Mouse (Mus musculus): ENCODE results near the gene Ifitm6. TPM values are rescaled to one million over a fixed set of nuclear protein-coding genes. Genes with fewer than 3 reads are reported as not detected.

Ifitm6 gene
- polyA plus RNA-seq, 1 experiment from 2014 or later = 1.5 TPM

- Histone ChIP-seq H3K36me3 (ENCODE audit: insufficient read depth, low read length) (no peaks in the 10 kb centered on the region), H3K4me3 (ENCODE audit: low read length) (no peak overlapping the region), H3K27me3 (ENCODE audit: insufficient read depth, low read length) (no peaks in the 10 kb centered on the region), H3K4me1 (ENCODE audit: insufficient read depth, low read length) (peaks cover 26% of the 10 kb centered on the region), H3K27ac (ENCODE audit: low read length) (peak overlapping the region; percentile 83), H3K4me2 (replicated peaks; ENCODE audit: low read depth, low read length) (no peak overlapping the region), H3K9me3 (ENCODE audit: low read length) (no peaks in the 10 kb centered on the region), H3K9ac (replicated peaks; ENCODE audit: low read length) (peak overlapping the region; percentile 71; the same call in 1 of the 2 replicates)
- ATAC-seq (ENCODE audit: low FRiP score, low TSS enrichment) = no peak
- 85% methylated on average over 7 of the region's 7 CpGs for WGBS
These were observed 6.4 kb downstream of the Ifitm6 start for GRCm38 (mm10) chr7:141011238-141011770.

DNA sequence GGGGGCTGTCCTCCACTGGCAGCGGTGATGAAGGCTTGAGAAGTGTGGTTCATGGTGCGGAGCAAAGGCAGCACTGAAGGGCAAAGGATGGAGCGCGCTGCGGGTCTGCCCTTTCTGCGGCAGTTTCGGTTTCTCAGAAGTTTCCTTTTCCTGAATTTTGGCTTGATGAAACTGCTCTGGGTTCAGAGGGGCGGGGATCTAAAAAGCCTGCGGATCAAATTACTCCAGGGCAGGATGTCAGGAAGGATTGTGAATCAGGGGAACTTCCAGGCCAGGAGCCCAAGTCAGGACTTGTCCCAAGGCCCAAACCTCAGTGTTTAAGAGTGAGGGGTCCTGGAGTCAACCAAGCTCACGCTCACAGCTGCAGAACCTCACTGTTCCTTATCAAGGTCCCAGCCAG lies 7.1 kb downstream of the Ifitm6 start, which contains the start of gene Ifitm3:
TSS of gene Ifitm3 (minus strand) at position 178 of the 400 bp plus-strand sequence.
- H3K9me3 ChIP-seq (ENCODE audit: low read length) = no peaks in the 10 kb centered on the region
- H3K4me3 ChIP-seq (ENCODE audit: low read length) = peak within 1 kb of the TSS; percentile 58
- 3% methylated on average over 10 of the region's 10 CpGs for whole genome bisulfite sequencing
- peaks cover 26% of the 10 kb centered on the region for H3K4me1 ChIP-seq (ENCODE audit: insufficient read depth, low read length)
- peak within 1 kb of the TSS; percentile 83 for H3K27ac ChIP-seq (ENCODE audit: low read length)
- peak within 1 kb of the TSS; percentile 71 for H3K9ac ChIP-seq (replicated peaks; ENCODE audit: low read length)
- no peaks in the 10 kb centered on the region for H3K36me3 ChIP-seq (ENCODE audit: insufficient read depth, low read length)
- H3K4me2 ChIP-seq (replicated peaks; ENCODE audit: low read depth, low read length) = peak within 1 kb of the TSS; percentile 59
- H3K27me3 ChIP-seq (ENCODE audit: insufficient read depth, low read length) = no peaks in the 10 kb centered on the region
- peak; percentile 21 for ATAC-seq (ENCODE audit: low FRiP score, low TSS enrichment)

DNA sequence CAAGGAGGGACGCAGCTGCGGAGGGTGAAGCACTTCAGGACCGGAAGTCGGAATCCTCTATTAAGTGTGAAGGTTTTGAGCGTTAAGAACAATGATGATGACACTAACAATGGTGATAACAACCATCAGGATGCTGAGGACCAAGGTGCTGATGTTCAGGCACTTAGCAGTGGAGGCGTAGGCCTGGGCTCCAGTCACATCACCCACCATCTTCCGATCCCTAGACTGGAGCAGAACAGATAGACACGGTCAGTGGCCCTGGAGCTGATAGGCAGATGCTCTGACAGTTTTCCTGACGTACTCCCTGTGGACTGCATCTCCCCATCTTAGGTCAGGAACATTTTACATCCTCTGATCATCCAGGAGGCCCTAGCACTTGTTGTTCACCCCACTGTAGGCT lies 8.1 kb downstream of the Ifitm6 start:
- Histone ChIP-seq H3K4me1 (ENCODE audit: insufficient read depth, low read length) (peaks cover 26% of the 10 kb centered on the region), H3K27me3 (ENCODE audit: insufficient read depth, low read length) (no peaks in the 10 kb centered on the region), H3K9ac (replicated peaks; ENCODE audit: low read length) (peak overlapping the region; percentile 71; the same call in 1 of the 2 replicates), H3K27ac (ENCODE audit: low read length) (0 out of 2 replicates have a peak overlapping the region, but pooled peaks have one; percentile 83), H3K4me2 (replicated peaks; ENCODE audit: low read depth, low read length) (peak overlapping the region; percentile 59), H3K9me3 (ENCODE audit: low read length) (no peaks in the 10 kb centered on the region), H3K36me3 (ENCODE audit: insufficient read depth, low read length) (no peaks in the 10 kb centered on the region), H3K4me3 (ENCODE audit: low read length) (peak overlapping the region; percentile 58)
- ATAC-seq (ENCODE audit: low FRiP score, low TSS enrichment) = no peak
- 84% methylated on average over 9 of the region's 9 CpGs for WGBS

DNA sequence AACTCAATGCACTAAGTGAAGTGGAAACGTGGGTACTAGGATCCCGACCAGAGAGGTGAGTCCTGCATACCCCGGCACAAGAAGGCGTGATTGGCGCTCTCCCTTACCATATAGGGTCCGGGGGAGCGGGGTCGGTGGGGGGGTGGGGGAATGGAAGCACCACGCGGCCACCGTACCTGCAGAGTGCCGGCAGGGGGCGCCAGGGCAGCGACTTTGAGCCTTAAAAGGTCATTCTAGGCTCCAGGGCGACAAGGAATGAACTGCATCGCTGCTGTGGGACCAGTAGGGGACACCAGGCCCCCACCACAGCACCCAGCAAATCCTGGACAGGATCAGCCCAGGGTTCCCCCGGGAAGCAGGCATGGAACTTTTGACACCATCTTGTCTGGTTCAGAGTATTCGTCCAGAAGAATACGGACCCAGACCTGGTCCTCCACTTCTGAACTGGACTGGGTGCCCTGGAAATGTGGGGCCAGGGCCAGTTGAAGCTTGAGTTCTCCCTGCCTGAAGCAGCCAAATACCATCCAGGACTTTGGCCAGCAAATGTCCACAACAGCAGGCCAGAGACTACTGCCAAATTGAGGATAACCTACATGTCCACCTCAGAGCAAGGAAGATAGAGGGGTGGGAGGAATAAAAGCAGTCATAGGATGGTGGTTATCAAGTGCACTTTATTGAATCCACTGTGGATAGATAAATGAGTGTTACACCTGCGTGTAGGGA lies 8.6 kb downstream of the Ifitm6 start:
- no peaks in the 10 kb centered on the region for H3K36me3 ChIP-seq (ENCODE audit: insufficient read depth, low read length)
- peak overlapping the region; percentile 58 for H3K4me3 ChIP-seq (ENCODE audit: low read length)
- H3K27me3 ChIP-seq (ENCODE audit: insufficient read depth, low read length) = no peaks in the 10 kb centered on the region
- peaks cover 26% of the 10 kb centered on the region for H3K4me1 ChIP-seq (ENCODE audit: insufficient read depth, low read length)
- no peaks in the 10 kb centered on the region for H3K9me3 ChIP-seq (ENCODE audit: low read length)
- 8% methylated on average over 20 of the region's 20 CpGs for WGBS
- peak overlapping the region; percentile 17; the same call in 1 of the 2 replicates for H3K27ac ChIP-seq (ENCODE audit: low read length)
- peak; percentile 86 for ATAC-seq (ENCODE audit: low FRiP score, low TSS enrichment)
- no peak overlapping the region; the same call in 1 of the 2 replicates for H3K9ac ChIP-seq (replicated peaks; ENCODE audit: low read length)
- peak overlapping the region; percentile 59 for H3K4me2 ChIP-seq (replicated peaks; ENCODE audit: low read depth, low read length)

GRCm38 (mm10) chr7:141008312-141008761 lies 9.4 kb downstream of the Ifitm6 start:
- Histone ChIP-seq H3K4me1 (ENCODE audit: insufficient read depth, low read length) (peaks cover 26% of the 10 kb centered on the region), H3K9ac (replicated peaks; ENCODE audit: low read length) (no peak overlapping the region), H3K4me3 (ENCODE audit: low read length) (peak overlapping the region; percentile 58), H3K27ac (ENCODE audit: low read length) (no peak overlapping the region), H3K9me3 (ENCODE audit: low read length) (no peaks in the 10 kb centered on the region), H3K4me2 (replicated peaks; ENCODE audit: low read depth, low read length) (peak overlapping the region; percentile 59), H3K27me3 (ENCODE audit: insufficient read depth, low read length) (no peaks in the 10 kb centered on the region), H3K36me3 (ENCODE audit: insufficient read depth, low read length) (no peaks in the 10 kb centered on the region)
- ATAC-seq (ENCODE audit: low FRiP score, low TSS enrichment) = peak; percentile 35; the same call in 1 of the 2 replicates
- WGBS = 8% methylated on average over 7 of the region's 7 CpGs

GRCm38 (mm10) chr7:141006914-141007313 lies 10.8 kb downstream of the Ifitm6 start:
- H3K9ac ChIP-seq (replicated peaks; ENCODE audit: low read length) = no peak overlapping the region
- no peaks in the 10 kb centered on the region for H3K9me3 ChIP-seq (ENCODE audit: low read length)
- WGBS = 83% methylated on average over 5 of the region's 5 CpGs
- H3K4me2 ChIP-seq (replicated peaks; ENCODE audit: low read depth, low read length) = no peak overlapping the region
- no peak overlapping the region for H3K4me3 ChIP-seq (ENCODE audit: low read length)
- no peaks in the 10 kb centered on the region for H3K36me3 ChIP-seq (ENCODE audit: insufficient read depth, low read length)
- ATAC-seq (ENCODE audit: low FRiP score, low TSS enrichment) = no peak
- peaks cover 26% of the 10 kb centered on the region for H3K4me1 ChIP-seq (ENCODE audit: insufficient read depth, low read length)
- H3K27ac ChIP-seq (ENCODE audit: low read length) = no peak overlapping the region
- no peaks in the 10 kb centered on the region for H3K27me3 ChIP-seq (ENCODE audit: insufficient read depth, low read length)

DNA sequence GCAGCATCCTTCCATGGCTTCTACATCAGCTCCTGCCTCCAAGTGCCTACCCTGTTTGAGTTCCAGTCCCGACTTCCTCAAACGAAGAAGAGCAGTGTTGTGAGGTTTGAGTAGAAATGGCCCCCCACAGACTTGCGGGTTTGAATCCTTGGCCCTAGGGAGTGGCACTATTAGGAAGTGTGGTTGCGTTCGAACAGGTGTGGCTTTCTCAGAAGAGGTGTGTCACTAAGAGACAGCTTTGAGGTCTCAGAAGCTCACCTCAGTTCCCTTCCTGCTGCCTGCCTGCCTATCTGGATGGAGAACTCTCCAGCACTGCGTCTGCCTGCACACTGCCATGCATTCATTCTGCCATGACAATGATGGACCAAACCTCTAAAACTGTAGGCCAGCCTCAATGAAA lies 11.3 kb downstream of the Ifitm6 start:
- H3K27ac ChIP-seq (ENCODE audit: low read length) = no peak overlapping the region
- no peaks in the 10 kb centered on the region for H3K9me3 ChIP-seq (ENCODE audit: low read length)
- no peak overlapping the region for H3K9ac ChIP-seq (replicated peaks; ENCODE audit: low read length)
- H3K4me1 ChIP-seq (ENCODE audit: insufficient read depth, low read length) = peaks cover 26% of the 10 kb centered on the region
- ATAC-seq (ENCODE audit: low FRiP score, low TSS enrichment) = no peak
- no peaks in the 10 kb centered on the region for H3K36me3 ChIP-seq (ENCODE audit: insufficient read depth, low read length)
- no peak overlapping the region for H3K4me3 ChIP-seq (ENCODE audit: low read length)
- H3K27me3 ChIP-seq (ENCODE audit: insufficient read depth, low read length) = no peaks in the 10 kb centered on the region
- WGBS = 91% methylated on average over 6 of the region's 6 CpGs
- no peak overlapping the region for H3K4me2 ChIP-seq (replicated peaks; ENCODE audit: low read depth, low read length)

DNA sequence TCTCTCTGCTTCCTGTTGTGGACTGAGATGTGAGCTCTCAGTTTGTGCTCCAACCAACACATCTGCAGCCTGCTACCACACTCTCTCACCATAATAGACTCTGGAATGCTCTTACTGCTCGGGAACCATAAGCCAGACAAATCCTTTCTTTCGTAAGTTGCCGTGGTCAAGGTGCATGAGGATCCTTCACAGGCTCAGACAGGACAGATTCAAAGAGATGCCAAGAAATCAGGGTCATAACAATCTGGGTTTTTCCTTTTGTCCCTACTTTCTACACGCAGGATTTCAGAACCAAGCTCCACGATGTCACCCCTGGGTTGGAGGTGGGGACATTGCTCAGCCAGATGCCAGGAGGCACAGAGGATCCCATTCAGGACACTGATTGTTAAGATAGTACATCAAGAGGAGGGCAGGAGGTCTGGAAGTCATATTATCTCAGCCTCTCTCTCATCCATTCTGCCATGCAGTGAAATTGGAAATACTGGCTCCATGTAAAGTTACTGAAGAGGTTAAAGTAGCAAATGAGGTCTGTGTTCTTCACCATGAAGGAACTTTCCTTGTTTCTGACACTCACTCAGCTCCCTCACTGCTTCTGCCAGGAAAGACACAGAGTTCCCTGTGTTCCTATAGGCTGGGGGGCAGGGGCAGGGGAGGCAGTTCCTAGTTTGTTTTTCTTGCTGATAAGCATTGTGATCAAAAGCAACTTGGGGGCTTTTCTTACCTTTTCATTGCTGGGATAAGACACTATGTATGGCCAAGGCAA lies 14.3 kb downstream of the Ifitm6 start:
- H3K36me3 ChIP-seq (ENCODE audit: insufficient read depth, low read length) = no peaks in the 10 kb centered on the region
- H3K4me1 ChIP-seq (ENCODE audit: insufficient read depth, low read length) = peaks cover 3% of the 10 kb centered on the region
- no peak overlapping the region for H3K4me3 ChIP-seq (ENCODE audit: low read length)
- no peak overlapping the region for H3K9ac ChIP-seq (replicated peaks; ENCODE audit: low read length)
- H3K27ac ChIP-seq (ENCODE audit: low read length) = no peak overlapping the region
- no peak for ATAC-seq (ENCODE audit: low FRiP score, low TSS enrichment)
- 80% methylated on average over 5 of the region's 5 CpGs for WGBS
- no peaks in the 10 kb centered on the region for H3K9me3 ChIP-seq (ENCODE audit: low read length)
- no peaks in the 10 kb centered on the region for H3K27me3 ChIP-seq (ENCODE audit: insufficient read depth, low read length)
- H3K4me2 ChIP-seq (replicated peaks; ENCODE audit: low read depth, low read length) = no peak overlapping the region

- Histone ChIP-seq H3K27ac (ENCODE audit: low read length) (no peak overlapping the region), H3K4me2 (replicated peaks; ENCODE audit: low read depth, low read length) (no peak overlapping the region), H3K36me3 (ENCODE audit: insufficient read depth, low read length) (no peaks in the 10 kb centered on the region), H3K4me3 (ENCODE audit: low read length) (no peak overlapping the region), H3K9ac (replicated peaks; ENCODE audit: low read length) (no peak overlapping the region), H3K27me3 (ENCODE audit: insufficient read depth, low read length) (no peaks in the 10 kb centered on the region), H3K4me1 (ENCODE audit: insufficient read depth, low read length) (no peaks in the 10 kb centered on the region), H3K9me3 (ENCODE audit: low read length) (no peaks in the 10 kb centered on the region)
- ATAC-seq (ENCODE audit: low FRiP score, low TSS enrichment) = no peak
- 80% methylated on average over 15 of the region's 15 CpGs for WGBS
These were observed 16.6 kb downstream of the Ifitm6 start for GRCm38 (mm10) chr7:141000881-141001708.

All from kidney, embryonic 16.5 days (tissue).